Mouse (Mus musculus) forebrain, embryonic 11.5 days (tissue): ENCODE measurements around the gene Foxf2. TPM values are rescaled to one million over a fixed set of nuclear protein-coding genes. Genes with fewer than 3 reads are reported as not detected.

Source experiments
- ATAC-seq: fragments of 200-750 bp; cut with Nextera tagmentation; replicated peaks from 2 replicates; pipeline ENCODE4 v1.8.0; 2017; ENCODE audit warnings: moderate TSS enrichment; ENCODE audit not compliant: low FRiP score
- DNase-seq: peaks from one replicate; pipeline ENCODE4 v3.0.0-alpha.2; 2017; ENCODE audit warnings: low spot score
- H3K27ac ChIP-seq: fragments of 300-500 bp; sonication (generic); 2 replicates; pipeline ENCODE4 v1.5.1; 2014; ENCODE audit warnings: low read depth, low read length
- H3K27me3 ChIP-seq: fragments of 300-500 bp; sonication (generic); 2 replicates; pipeline ENCODE4 v1.6.1; 2014; ENCODE audit warnings: mild to moderate bottlenecking, low read length, mixed read lengths; ENCODE audit not compliant: control insufficient read depth, insufficient read depth
- H3K36me3 ChIP-seq: fragments of 300-500 bp; sonication (generic); 2 replicates; pipeline ENCODE4 v1.6.1; 2014; ENCODE audit warnings: mild to moderate bottlenecking, low read length, moderate library complexity, mixed read lengths; ENCODE audit not compliant: control insufficient read depth, insufficient read depth
- H3K4me1 ChIP-seq: fragments of 300-500 bp; sonication (generic); replicated peaks from 2 replicates; pipeline ENCODE4 v1.6.1; 2014; ENCODE audit warnings: low read length, mixed read lengths; ENCODE audit not compliant: control insufficient read depth, insufficient read depth
- H3K4me2 ChIP-seq: fragments of 300-500 bp; sonication (generic); 2 replicates; pipeline ENCODE4 v1.6.1; 2014; ENCODE audit warnings: low read depth, mild to moderate bottlenecking, low read length, moderate library complexity, mixed read lengths; ENCODE audit not compliant: severe bottlenecking
- H3K4me3 ChIP-seq: fragments of 300-500 bp; sonication (generic); 2 replicates; pipeline ENCODE4 v1.5.1; 2014; ENCODE audit warnings: low read depth, low read length
- H3K9ac ChIP-seq: fragments of 300-500 bp; sonication (generic); 2 replicates; pipeline ENCODE4 v1.6.1; 2014; ENCODE audit warnings: low read length
- H3K9me3 ChIP-seq: fragments of 300-500 bp; sonication (generic); 2 replicates; pipeline ENCODE4 v1.6.1; 2016; ENCODE audit warnings: low read length, mixed read lengths; ENCODE audit not compliant: control insufficient read depth
- WGBS: fragments of 180-500 bp; shearing (Covaris S2); extraction: QIAGEN DNeasy Blood & Tissue Kit; methylation state at CpG from one replicate; pipeline ENCODE4 v1.1.7; 2014; 5-methylcytosine and 5-hydroxymethylcytosine counted together
- polyA plus RNA-seq: library from polyadenylated mRNA; unstranded; fragments of >200 nt; fragmentation: Nextera tagmentation; extraction: Ambion mirVana; gene quantifications from 2 replicates; pipeline ENCODE4 v1.2.1, GENCODE M21; 2014

Foxf2 gene
- polyA plus RNA-seq, 1 experiment from 2014 or later, result 5.2 TPM

GRCm38 (mm10) chr13:31621741-31622140 lies 3.9 kb upstream of the Foxf2 start:
- Histone ChIP-seq H3K4me2 (no peak overlapping the region), H3K27me3 (peaks cover 96% of the 10 kb centered on the region), H3K4me1 (peaks cover 14% of the 10 kb centered on the region), H3K36me3 (no peaks in the 10 kb centered on the region), H3K9me3 (no peaks in the 10 kb centered on the region), H3K4me3 (no peak overlapping the region), H3K9ac (no peak overlapping the region), H3K27ac (no peak overlapping the region)
- 2% methylated on average over 9 of the region's 9 CpGs for WGBS
- no peak for ATAC-seq
- no peak for DNase-seq

GRCm38 (mm10) chr13:31622371-31622770 lies 3.2 kb upstream of the Foxf2 start:
- Histone ChIP-seq H3K27ac (no peak overlapping the region), H3K4me1 (peaks cover 14% of the 10 kb centered on the region), H3K9me3 (no peaks in the 10 kb centered on the region), H3K9ac (no peak overlapping the region), H3K36me3 (no peaks in the 10 kb centered on the region), H3K4me3 (no peak overlapping the region), H3K4me2 (no peak overlapping the region), H3K27me3 (peaks cover 96% of the 10 kb centered on the region)
- no peak for ATAC-seq
- WGBS, result 1% methylated on average over 3 of the region's 3 CpGs
- no peak for DNase-seq

GRCm38 (mm10) chr13:31623291-31623690 lies 2.3 kb upstream of the Foxf2 start:
- no peak overlapping the region for H3K4me3 ChIP-seq
- H3K9ac ChIP-seq, result no peak overlapping the region
- DNase-seq (no peak), ATAC-seq (no peak)
- peaks cover 96% of the 10 kb centered on the region for H3K27me3 ChIP-seq
- H3K36me3 ChIP-seq, result no peaks in the 10 kb centered on the region
- H3K27ac ChIP-seq, result no peak overlapping the region
- H3K4me2 ChIP-seq, result no peak overlapping the region
- 2% methylated on average over 6 of the region's 6 CpGs for WGBS
- peaks cover 14% of the 10 kb centered on the region for H3K4me1 ChIP-seq
- H3K9me3 ChIP-seq, result no peaks in the 10 kb centered on the region

GRCm38 (mm10) chr13:31623906-31624860 lies 1.4 kb upstream of the Foxf2 start:
- H3K4me1 ChIP-seq, result peaks cover 16% of the 10 kb centered on the region
- under 1% methylated on average over 20 of the region's 20 CpGs for WGBS
- H3K4me2 ChIP-seq, result no peak overlapping the region
- H3K9ac ChIP-seq, result no peak overlapping the region
- no peak overlapping the region for H3K27ac ChIP-seq
- peaks cover 96% of the 10 kb centered on the region for H3K27me3 ChIP-seq
- DNase-seq (no peak), ATAC-seq (no peak)
- no peaks in the 10 kb centered on the region for H3K36me3 ChIP-seq
- no peak overlapping the region for H3K4me3 ChIP-seq
- no peaks in the 10 kb centered on the region for H3K9me3 ChIP-seq

GRCm38 (mm10) chr13:31624966-31625332 lies 667 bp upstream of the Foxf2 start:
- peak overlapping the region; percentile 61; the same call in 1 of the 2 replicates for H3K4me2 ChIP-seq
- H3K4me3 ChIP-seq, result peak overlapping the region; percentile 35
- H3K9me3 ChIP-seq, result no peaks in the 10 kb centered on the region
- ATAC-seq, result no peak
- no peak for DNase-seq
- H3K4me1 ChIP-seq, result peaks cover 19% of the 10 kb centered on the region
- H3K9ac ChIP-seq, result no peak overlapping the region
- H3K27me3 ChIP-seq, result peaks cover 96% of the 10 kb centered on the region
- WGBS, result under 1% methylated on average over 13 of the region's 13 CpGs
- no peak overlapping the region for H3K27ac ChIP-seq
- H3K36me3 ChIP-seq, result no peaks in the 10 kb centered on the region

- under 1% methylated on average over 59 of the region's 60 CpGs for WGBS
- no peak overlapping the region for H3K27ac ChIP-seq
- peak overlapping the region; percentile 35 for H3K4me3 ChIP-seq
- peak; percentile 74 for DNase-seq
- H3K36me3 ChIP-seq, result no peaks in the 10 kb centered on the region
- no peaks in the 10 kb centered on the region for H3K9me3 ChIP-seq
- peak overlapping the region; percentile 61 for H3K4me2 ChIP-seq
- ATAC-seq, result peak; percentile 11; the same call in 1 of the 2 replicates
- peaks cover 19% of the 10 kb centered on the region for H3K4me1 ChIP-seq
- H3K27me3 ChIP-seq, result peaks cover 95% of the 10 kb centered on the region
- H3K9ac ChIP-seq, result peak overlapping the region; percentile 27; the same call in 1 of the 2 replicates
Observed at GRCm38 (mm10) chr13:31626183-31626801, 676 bp downstream of the Foxf2 start.

GRCm38 (mm10) chr13:31626991-31627625 lies 1.5 kb downstream of the Foxf2 start:
- H3K36me3 ChIP-seq, result no peaks in the 10 kb centered on the region
- no peak overlapping the region for H3K27ac ChIP-seq
- DNase-seq (peak; percentile 63), ATAC-seq (no peak)
- H3K4me3 ChIP-seq, result peak overlapping the region; percentile 35
- WGBS, result under 1% methylated on average over 23 of the region's 24 CpGs
- H3K9me3 ChIP-seq, result no peaks in the 10 kb centered on the region
- peak overlapping the region; percentile 27; the same call in 1 of the 2 replicates for H3K9ac ChIP-seq
- H3K4me2 ChIP-seq, result peak overlapping the region; percentile 61
- H3K4me1 ChIP-seq, result peaks cover 19% of the 10 kb centered on the region
- peaks cover 96% of the 10 kb centered on the region for H3K27me3 ChIP-seq

- Histone ChIP-seq H3K27me3 (peaks cover 91% of the 10 kb centered on the region), H3K27ac (no peak overlapping the region), H3K9me3 (no peaks in the 10 kb centered on the region), H3K4me2 (no peak overlapping the region), H3K36me3 (no peaks in the 10 kb centered on the region), H3K4me1 (peaks cover 19% of the 10 kb centered on the region), H3K9ac (no peak overlapping the region), H3K4me3 (no peak overlapping the region)
- 2% methylated on average over 8 of the region's 8 CpGs for WGBS
- no peak for ATAC-seq
- no peak for DNase-seq
Observed at GRCm38 (mm10) chr13:31627864-31628690, 2.5 kb downstream of the Foxf2 start.
